ENCODE assay signal across 7 mouse cellular contexts in genomic region chr8:116943555-116944384, GRCm38 (mm10). TPM values are rescaled to one million over a fixed set of nuclear protein-coding genes. Genes with fewer than 3 reads are reported as not detected.
DNase-seq lines count a peak whose midpoint lies in the region; ATAC-seq and TF ChIP-seq lines count a peak whose summit lies in the region.

No protein-coding gene starts in this region.

- H3K4me1 ChIP-seq in MEL (ENCODE audit: control insufficient read depth in 1 of 2, insufficient read depth in 2 of 2, low read length in 2 of 2): peaks cover 2 to 33% of the 10 kb centered on the region in 2 experiments
- peaks cover 16% of the 10 kb centered on the region for H3K4me1 ChIP-seq in forebrain, postnatal 0 days (ENCODE audit: insufficient read depth)
- peaks cover 16% of the 10 kb centered on the region for H3K4me1 ChIP-seq in hindbrain, embryonic 16.5 days (ENCODE audit: control insufficient read depth, insufficient read depth, low read depth, low read length)
- H3K4me1 ChIP-seq in limb, embryonic 13.5 days: peaks cover 20% of the 10 kb centered on the region
- peaks cover 9% of the 10 kb centered on the region; the same call in 1 of the 2 replicates for H3K4me1 ChIP-seq in midbrain, embryonic 11.5 days (ENCODE audit: control insufficient read depth, insufficient read depth, low read length)

- H3K9ac ChIP-seq in MEL (ENCODE audit: control insufficient read depth, low read depth, low read length, poor library complexity, severe bottlenecking): peak overlapping the region; percentile 84
- peak overlapping the region; percentile 90 for H3K9ac ChIP-seq in forebrain, postnatal 0 days
- H3K9ac ChIP-seq in hindbrain, embryonic 16.5 days (ENCODE audit: low read depth, low read length): peak overlapping the region; percentile 92
- H3K9ac ChIP-seq in limb, embryonic 13.5 days: peak overlapping the region; percentile 89
- peak overlapping the region; percentile 88 for H3K9ac ChIP-seq in midbrain, embryonic 11.5 days (ENCODE audit: low read length)

- H3K36me3 ChIP-seq in MEL (ENCODE audit: control insufficient read depth in 1 of 2, insufficient read depth in 2 of 2, low read length in 2 of 2): peaks cover 0 to 30% of the 10 kb centered on the region in 2 experiments; a peak in 2 of 4 replicates
- H3K36me3 ChIP-seq in forebrain, postnatal 0 days (ENCODE audit: insufficient read depth): no peaks in the 10 kb centered on the region
- no peaks in the 10 kb centered on the region for H3K36me3 ChIP-seq in hindbrain, embryonic 16.5 days (ENCODE audit: control insufficient read depth, insufficient read depth, low read length)
- H3K36me3 ChIP-seq in limb, embryonic 13.5 days: peaks cover 16% of the 10 kb centered on the region
- H3K36me3 ChIP-seq in midbrain, embryonic 11.5 days (ENCODE audit: control insufficient read depth, insufficient read depth, low read length): no peaks in the 10 kb centered on the region

- H3K27me3 ChIP-seq in MEL (ENCODE audit: control insufficient read depth in 1 of 2, insufficient read depth in 2 of 2, low read length in 2 of 2): no peaks in the 10 kb centered on the region
- no peaks in the 10 kb centered on the region for H3K27me3 ChIP-seq in forebrain, postnatal 0 days (ENCODE audit: insufficient read depth, low read length)
- H3K27me3 ChIP-seq in hindbrain, embryonic 16.5 days (replicated peaks; ENCODE audit: control insufficient read depth, insufficient read depth, low read length): no peaks in the 10 kb centered on the region
- H3K27me3 ChIP-seq in limb, embryonic 13.5 days: no peaks in the 10 kb centered on the region
- H3K27me3 ChIP-seq in midbrain, embryonic 11.5 days (ENCODE audit: control insufficient read depth, insufficient read depth, low read length): no peaks in the 10 kb centered on the region

- H3K9me3 ChIP-seq in MEL (replicated peaks; ENCODE audit: insufficient read depth, low read length): no peaks in the 10 kb centered on the region
- H3K9me3 ChIP-seq in forebrain, postnatal 0 days (ENCODE audit: low read length): no peaks in the 10 kb centered on the region
- no peaks in the 10 kb centered on the region for H3K9me3 ChIP-seq in hindbrain, embryonic 16.5 days (ENCODE audit: control insufficient read depth, low read length)
- H3K9me3 ChIP-seq in limb, embryonic 13.5 days: no peaks in the 10 kb centered on the region
- H3K9me3 ChIP-seq in midbrain, embryonic 11.5 days (ENCODE audit: control insufficient read depth, low read length): no peaks in the 10 kb centered on the region

- no peak overlapping the region for H3K27ac ChIP-seq in MEL (ENCODE audit: control insufficient read depth, low read depth, low read length)
- H3K27ac ChIP-seq in forebrain, postnatal 0 days (ENCODE audit: low read depth, low read length): peak overlapping the region; percentile 67
- H3K27ac ChIP-seq in hindbrain, embryonic 16.5 days (ENCODE audit: low read depth, low read length): peak overlapping the region; percentile 81
- peak overlapping the region; percentile 55; the same call in 1 of the 2 replicates for H3K27ac ChIP-seq in limb, embryonic 13.5 days
- H3K27ac ChIP-seq in midbrain, embryonic 11.5 days (ENCODE audit: low read depth, low read length): no peak overlapping the region

- ATAC-seq in forebrain, postnatal 0 days: peak; percentile 70
- peak; percentile 81 for ATAC-seq in hindbrain, embryonic 16.5 days
- peak; percentile 79 for ATAC-seq in limb, embryonic 13.5 days (ENCODE audit: low FRiP score, low read depth)
- ATAC-seq in midbrain, embryonic 11.5 days (ENCODE audit: low FRiP score): peak; percentile 77

- no peak for TF ChIP-seq RAD21 in MEL (IDR thresholded peaks at IDR 0.05; ENCODE audit: low read depth, low read length)

- DNase-seq in MEL (ENCODE audit: low read depth, low spot score): peak; percentile 53
- DNase-seq in brain, adult 2 months (ENCODE audit: low read depth, low spot score): peak; percentile 73
- DNase-seq in forebrain, postnatal 0 days: peak; percentile 47
- peak; percentile 93 for DNase-seq in midbrain, embryonic 11.5 days (ENCODE audit: low spot score, missing footprints)
- DNase-seq in spleen, postnatal 10 days (ENCODE audit: low spot score in 2 of 2): peak; percentile 45 to 55

- TF ChIP-seq POLR2A in MEL (IDR thresholded peaks at IDR 0.05; ENCODE audit: control insufficient read depth in 1 of 2, insufficient read depth in 1 of 2, low read depth in 1 of 2, low read length in 2 of 2, poor library complexity in 1 of 2): no peak

- H3K4me2 ChIP-seq in forebrain, postnatal 0 days (ENCODE audit: low read depth): peak overlapping the region; percentile 76
- peak overlapping the region; percentile 86 for H3K4me2 ChIP-seq in hindbrain, embryonic 16.5 days (ENCODE audit: low read length)
- H3K4me2 ChIP-seq in limb, embryonic 13.5 days (replicated peaks): peak overlapping the region; percentile 97
- peak overlapping the region; percentile 98 for H3K4me2 ChIP-seq in midbrain, embryonic 11.5 days

- no peak for TF ChIP-seq EP300 in MEL (IDR thresholded peaks at IDR 0.05; ENCODE audit: low read depth in 1 of 2, low read length in 2 of 2)

- peak overlapping the region; percentile 90 to 91 for H3K4me3 ChIP-seq in MEL (ENCODE audit: control insufficient read depth in 1 of 2, insufficient read depth in 1 of 2, low read depth in 2 of 2, low read length in 2 of 2)
- H3K4me3 ChIP-seq in forebrain, postnatal 0 days (ENCODE audit: low read depth, low read length): peak overlapping the region; percentile 100
- peak overlapping the region; percentile 90 for H3K4me3 ChIP-seq in hindbrain, embryonic 16.5 days (ENCODE audit: low read length)
- H3K4me3 ChIP-seq in limb, embryonic 13.5 days: peak overlapping the region; percentile 95
- H3K4me3 ChIP-seq in midbrain, embryonic 11.5 days (ENCODE audit: low read depth, low read length): peak overlapping the region; percentile 98

- TF ChIP-seq CTCF in MEL (IDR thresholded peaks at IDR 0.05 in 2 of 3, conservative IDR thresholded peaks at IDR 0.05 in 1 of 3; ENCODE audit: control insufficient read depth in 1 of 3, insufficient read depth in 1 of 3, low read depth in 2 of 3, low read length in 3 of 3, poor library complexity in 1 of 3, severe bottlenecking in 1 of 3): no peak
- 0 out of 2 replicates have a peak, but pooled peaks have one; percentile 21 for TF ChIP-seq CTCF in forebrain, postnatal 0 days (IDR thresholded peaks at IDR 0.05; ENCODE audit: low read depth)

- WGBS in forebrain, postnatal 0 days: 4% methylated on average over 59 of the region's 62 CpGs
- WGBS in hindbrain, embryonic 16.5 days: under 1% methylated on average over 57 of the region's 62 CpGs
- under 1% methylated on average over 59 of the region's 62 CpGs for whole genome bisulfite sequencing in limb, embryonic 13.5 days
- under 1% methylated on average over 62 of the region's 62 CpGs for WGBS in midbrain, embryonic 11.5 days

- H3K79me2 ChIP-seq in MEL (ENCODE audit: control insufficient read depth, insufficient read depth, low read length, poor library complexity): peaks cover 27% of the 10 kb centered on the region

RNA-seq across cellular contexts. Expression of gene Atmin, which starts 0.6 kb away (rescaled TPM):
- total RNA-seq in MEL (2012; rRNA removed): 17.3 and 19.7 TPM in 2 replicates
- polyA plus RNA-seq in MEL (2012; ENCODE audit: insufficient read depth in 1 of 2, insufficient read length in 2 of 2, low read depth in 1 of 2, low replicate concordance in 2 of 2, missing spikeins in 1 of 2): 10 to 100 TPM in 1 of 2 experiments, not detected in 1; 34.5 TPM
- 24.9 and 39.4 TPM in 2 replicates for total RNA-seq in forebrain, postnatal 0 days (2014; rRNA removed)
- 15.1 and 18.8 TPM in 2 replicates for polyA plus RNA-seq in forebrain, postnatal 0 days (2015; fragmentation: Nextera tagmentation; extraction: Ambion mirVana)
- 17.9 and 22.4 TPM in 2 replicates for polyA plus RNA-seq in hindbrain, embryonic 16.5 days (2015; fragmentation: Nextera tagmentation; extraction: Ambion mirVana)
- 9.4 and 9.5 TPM in 2 replicates for polyA plus RNA-seq in limb, embryonic 13.5 days (2015; fragmentation: Nextera tagmentation; extraction: Ambion mirVana)
- polyA plus RNA-seq in midbrain, embryonic 11.5 days (2014; fragmentation: Nextera tagmentation; extraction: Ambion mirVana): 16.8 and 17.5 TPM in 2 replicates

RNA-seq across cellular contexts. Expression of gene Cenpn, which starts 22.2 kb away (rescaled TPM):
- 39.6 and 41.8 TPM in 2 replicates for total RNA-seq in MEL (2012; rRNA removed)
- polyA plus RNA-seq in MEL (2012; ENCODE audit: insufficient read depth in 1 of 2, insufficient read length in 2 of 2, low read depth in 1 of 2, low replicate concordance in 2 of 2, missing spikeins in 1 of 2): 10 to 100 TPM in 1 of 2 experiments, not detected in 1; 59.5 TPM
- total RNA-seq in forebrain, postnatal 0 days (2014; rRNA removed): 3.6 and 5.2 TPM in 2 replicates
- 4.7 and 5.9 TPM in 2 replicates for polyA plus RNA-seq in forebrain, postnatal 0 days (2015; fragmentation: Nextera tagmentation; extraction: Ambion mirVana)
- polyA plus RNA-seq in hindbrain, embryonic 16.5 days (2015; fragmentation: Nextera tagmentation; extraction: Ambion mirVana): 9.5 and 10.4 TPM in 2 replicates
- 40.2 and 41.5 TPM in 2 replicates for polyA plus RNA-seq in limb, embryonic 13.5 days (2015; fragmentation: Nextera tagmentation; extraction: Ambion mirVana)
- 53.0 and 54.0 TPM in 2 replicates for polyA plus RNA-seq in midbrain, embryonic 11.5 days (2014; fragmentation: Nextera tagmentation; extraction: Ambion mirVana)

RNA-seq across cellular contexts. Expression of gene Cmc2, which starts 22.5 kb away (rescaled TPM):
- total RNA-seq in MEL (2012; rRNA removed): 60.2 and 65.4 TPM in 2 replicates
- polyA plus RNA-seq in MEL (2012; ENCODE audit: insufficient read depth in 1 of 2, insufficient read length in 2 of 2, low read depth in 1 of 2, low replicate concordance in 2 of 2, missing spikeins in 1 of 2): 100 to 1,000 TPM in 1 of 2 experiments, not detected in 1; 111 TPM
- total RNA-seq in forebrain, postnatal 0 days (2014; rRNA removed): 6.9 and 9.5 TPM in 2 replicates
- polyA plus RNA-seq in forebrain, postnatal 0 days (2015; fragmentation: Nextera tagmentation; extraction: Ambion mirVana): 26.8 and 27.9 TPM in 2 replicates
- polyA plus RNA-seq in hindbrain, embryonic 16.5 days (2015; fragmentation: Nextera tagmentation; extraction: Ambion mirVana): 32.0 and 37.2 TPM in 2 replicates
- polyA plus RNA-seq in limb, embryonic 13.5 days (2015; fragmentation: Nextera tagmentation; extraction: Ambion mirVana): 74.5 and 75.4 TPM in 2 replicates
- 77.6 and 79.5 TPM in 2 replicates for polyA plus RNA-seq in midbrain, embryonic 11.5 days (2014; fragmentation: Nextera tagmentation; extraction: Ambion mirVana)

RNA-seq across cellular contexts. Expression of gene 1700030J22Rik, which starts 35.0 kb away (rescaled TPM):
- total RNA-seq in MEL (2012; rRNA removed): 0.15 and 0.16 TPM in 2 replicates
- under 1 TPM in 1 of 2 experiments, not detected in 1; 0.38 TPM for polyA plus RNA-seq in MEL (2012; ENCODE audit: insufficient read depth in 1 of 2, insufficient read length in 2 of 2, low read depth in 1 of 2, low replicate concordance in 2 of 2, missing spikeins in 1 of 2)
- total RNA-seq in forebrain, postnatal 0 days (2014; rRNA removed): 7.8 and 7.9 TPM in 2 replicates
- polyA plus RNA-seq in forebrain, postnatal 0 days (2015; fragmentation: Nextera tagmentation; extraction: Ambion mirVana): 4.3 and 6.5 TPM in 2 replicates
- 7.8 and 8.0 TPM in 2 replicates for polyA plus RNA-seq in hindbrain, embryonic 16.5 days (2015; fragmentation: Nextera tagmentation; extraction: Ambion mirVana)
- polyA plus RNA-seq in limb, embryonic 13.5 days (2015; fragmentation: Nextera tagmentation; extraction: Ambion mirVana): 2.0 and 2.6 TPM in 2 replicates
- polyA plus RNA-seq in midbrain, embryonic 11.5 days (2014; fragmentation: Nextera tagmentation; extraction: Ambion mirVana): 2.7 and 3.8 TPM in 2 replicates

RNA-seq across cellular contexts. Expression of gene Gcsh, which starts 49.6 kb away (rescaled TPM):
- 118 and 137 TPM in 2 replicates for total RNA-seq in MEL (2012; rRNA removed)
- 10 to 100 TPM in 1 of 2 experiments, not detected in 1; 77.1 TPM for polyA plus RNA-seq in MEL (2012; ENCODE audit: insufficient read depth in 1 of 2, insufficient read length in 2 of 2, low read depth in 1 of 2, low replicate concordance in 2 of 2, missing spikeins in 1 of 2)
- 50.2 and 58.5 TPM in 2 replicates for total RNA-seq in forebrain, postnatal 0 days (2014; rRNA removed)
- polyA plus RNA-seq in forebrain, postnatal 0 days (2015; fragmentation: Nextera tagmentation; extraction: Ambion mirVana): 87.0 and 92.0 TPM in 2 replicates
- 105 and 119 TPM in 2 replicates for polyA plus RNA-seq in hindbrain, embryonic 16.5 days (2015; fragmentation: Nextera tagmentation; extraction: Ambion mirVana)
- polyA plus RNA-seq in limb, embryonic 13.5 days (2015; fragmentation: Nextera tagmentation; extraction: Ambion mirVana): 124 and 130 TPM in 2 replicates
- polyA plus RNA-seq in midbrain, embryonic 11.5 days (2014; fragmentation: Nextera tagmentation; extraction: Ambion mirVana): 146 and 158 TPM in 2 replicates

Comparison
In these comparisons a context has a peak if more than half of its experiments do, and no peak if none do; other contexts are left out.
1. H3K27ac ChIP-seq: peak in forebrain, postnatal 0 days (single experiment), hindbrain, embryonic 16.5 days (single experiment) and limb, embryonic 13.5 days (single experiment); none in MEL (single experiment) and midbrain, embryonic 11.5 days (single experiment).
2. Peak in every context shown above with its lines, with median percentiles within 50 percentile points of each other: DNase-seq, H3K4me3 ChIP-seq, H3K9ac ChIP-seq, ATAC-seq and H3K4me2 ChIP-seq.